Mouse (Mus musculus) forebrain, embryonic 13.5 days (tissue): ENCODE results near the gene Neurod1. TPM values are rescaled to one million over a fixed set of nuclear protein-coding genes. Genes with fewer than 3 reads are reported as not detected.

Source experiments
- ATAC-seq: fragments of 200-750 bp; cut with Nextera tagmentation; 2 replicates; pipeline ENCODE4 v1.8.0; 2017
- H3K27ac ChIP-seq: fragments of 300-500 bp; sonication (generic); 2 replicates; pipeline ENCODE4 v1.5.1; 2015; ENCODE audit warnings: inconsistent platforms, mild to moderate bottlenecking, moderate library complexity
- H3K27me3 ChIP-seq: fragments of 300-500 bp; sonication (generic); 2 replicates; pipeline ENCODE4 v1.6.1; 2015; ENCODE audit warnings: mild to moderate bottlenecking, inconsistent platforms
- H3K36me3 ChIP-seq: fragments of 300-500 bp; sonication (generic); 2 replicates; pipeline ENCODE4 v1.6.1; 2015; ENCODE audit warnings: mild to moderate bottlenecking, inconsistent platforms; ENCODE audit not compliant: poor library complexity, severe bottlenecking
- H3K4me1 ChIP-seq: fragments of 300-500 bp; sonication (generic); 2 replicates; pipeline ENCODE4 v1.6.1; 2015; ENCODE audit warnings: inconsistent platforms
- H3K4me2 ChIP-seq: fragments of 300-500 bp; sonication (generic); 2 replicates; pipeline ENCODE4 v1.6.1; 2015; ENCODE audit warnings: inconsistent platforms, mild to moderate bottlenecking, moderate library complexity
- H3K4me3 ChIP-seq: fragments of 300-500 bp; sonication (generic); 2 replicates; pipeline ENCODE4 v1.5.1; 2015; ENCODE audit warnings: mild to moderate bottlenecking, inconsistent platforms
- H3K9ac ChIP-seq: fragments of 300-500 bp; sonication (generic); 2 replicates; pipeline ENCODE4 v1.6.1; 2015; ENCODE audit warnings: mild to moderate bottlenecking, inconsistent platforms
- H3K9me3 ChIP-seq: fragments of 300-500 bp; sonication (generic); replicated peaks from 2 replicates; pipeline ENCODE4 v1.6.1; 2016; ENCODE audit warnings: inconsistent platforms
- WGBS: fragments of 180-500 bp; shearing (Covaris S2); methylation state at CpG from one replicate; pipeline ENCODE4 v1.1.7; 2015; 5-methylcytosine and 5-hydroxymethylcytosine counted together
- polyA plus RNA-seq: library from polyadenylated mRNA; unstranded; fragments of >200 nt; fragmentation: Nextera tagmentation; extraction: Ambion mirVana; gene quantifications from 2 replicates; pipeline ENCODE4 v1.2.1, GENCODE M21; 2015

Gene Neurod1
- 48.8 and 52.5 TPM in 2 replicates for polyA plus RNA-seq

- Histone ChIP-seq H3K9ac (peak within 1 kb of the TSS; percentile 67), H3K27me3 (peaks cover 76% of the 10 kb centered on the region), H3K9me3 (no peaks in the 10 kb centered on the region), H3K27ac (peak within 1 kb of the TSS; percentile 80), H3K4me2 (peak within 1 kb of the TSS; percentile 71), H3K36me3 (no peaks in the 10 kb centered on the region), H3K4me1 (peaks cover 52% of the 10 kb centered on the region), H3K4me3 (peak within 1 kb of the TSS; percentile 48)
- WGBS, result under 1% methylated on average over 42 of the region's 42 CpGs
- ATAC-seq, result peak; percentile 89
Observed at GRCm38 (mm10) chr2:79456575-79457349, at the start of gene Neurod1, which contains the start of gene Cerkl. Neurod1 (minus strand) TSS chr2:79456751. Cerkl (minus strand) TSS chr2:79456785.

DNA sequence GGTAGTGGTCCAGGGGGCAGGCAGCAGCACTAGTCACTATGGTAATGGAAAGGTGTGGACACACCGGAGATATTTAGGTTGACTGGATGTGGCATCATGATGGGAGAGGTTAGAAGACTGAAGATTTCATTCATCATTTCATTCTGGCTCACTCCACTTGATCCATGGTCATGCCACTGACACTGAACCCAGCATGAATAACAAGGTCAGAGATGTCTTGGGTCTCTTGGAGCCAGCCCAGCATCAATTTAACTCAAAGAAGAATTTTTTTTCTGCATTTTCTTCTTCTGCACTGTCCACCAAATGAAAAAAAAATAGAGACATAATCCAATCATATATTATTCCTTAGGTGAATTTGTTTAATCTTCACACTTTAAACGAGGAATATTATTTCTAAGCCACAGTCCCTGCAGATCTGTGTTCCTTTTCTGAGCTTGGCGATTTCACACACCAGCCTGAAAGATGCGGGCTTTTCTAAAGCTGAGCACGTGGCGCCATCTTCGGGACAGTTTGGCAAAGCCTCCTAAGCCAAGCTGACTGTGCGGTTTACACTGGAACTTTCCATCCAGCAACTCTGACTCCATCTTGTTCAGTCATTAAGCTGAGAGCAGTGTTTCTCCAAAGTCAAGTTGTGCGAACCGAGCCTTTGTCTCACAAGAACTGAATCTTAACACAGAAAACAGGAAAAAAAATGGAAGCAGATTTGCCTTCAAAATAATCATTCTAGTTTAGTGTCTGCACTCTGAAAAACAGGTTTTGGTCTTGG lies 42.6 kb upstream of the Neurod1 start:
- Histone ChIP-seq H3K4me1 (no peaks in the 10 kb centered on the region), H3K9ac (no peak overlapping the region; the same call in 1 of the 2 replicates), H3K27me3 (no peaks in the 10 kb centered on the region), H3K9me3 (no peaks in the 10 kb centered on the region), H3K27ac (no peak overlapping the region), H3K36me3 (no peaks in the 10 kb centered on the region), H3K4me3 (no peak overlapping the region), H3K4me2 (no peak overlapping the region)
- WGBS, result 23% methylated on average over 10 of the region's 10 CpGs
- ATAC-seq, result peak; percentile 94

- H3K9me3 ChIP-seq, result no peaks in the 10 kb centered on the region
- no peak overlapping the region for H3K9ac ChIP-seq
- H3K27ac ChIP-seq, result no peak overlapping the region
- no peaks in the 10 kb centered on the region for H3K4me1 ChIP-seq
- WGBS, result 68% methylated on average over 3 of the region's 3 CpGs
- no peak overlapping the region for H3K4me2 ChIP-seq
- H3K36me3 ChIP-seq, result no peaks in the 10 kb centered on the region
- no peak for ATAC-seq
- H3K27me3 ChIP-seq, result no peaks in the 10 kb centered on the region
- no peak overlapping the region for H3K4me3 ChIP-seq
Observed at GRCm38 (mm10) chr2:79485127-79485526, 28.6 kb upstream of the Neurod1 start.

DNA sequence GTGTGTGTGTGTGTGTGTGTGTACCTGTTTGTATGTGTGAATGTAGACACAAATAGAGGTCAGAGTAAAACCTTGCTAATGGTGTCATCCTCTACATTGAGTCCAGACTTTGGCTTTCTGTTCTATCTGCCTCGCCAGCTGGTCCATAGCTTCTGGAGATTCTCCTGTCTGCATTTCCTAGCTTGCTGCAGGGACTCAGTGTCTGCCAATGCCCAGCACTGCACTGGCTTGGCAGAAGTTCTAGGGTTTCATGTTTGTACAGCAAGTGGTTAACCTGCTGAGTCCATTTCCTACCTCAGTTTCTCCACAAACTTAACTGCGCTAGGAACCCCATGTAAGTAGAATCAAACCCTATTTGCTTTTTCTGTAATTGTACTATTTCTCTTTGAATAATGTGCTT lies 26.0 kb upstream of the Neurod1 start:
- H3K4me1 ChIP-seq, result no peaks in the 10 kb centered on the region
- no peak overlapping the region for H3K9ac ChIP-seq
- WGBS, result 97% methylated on average over 2 of the region's 2 CpGs

DNA sequence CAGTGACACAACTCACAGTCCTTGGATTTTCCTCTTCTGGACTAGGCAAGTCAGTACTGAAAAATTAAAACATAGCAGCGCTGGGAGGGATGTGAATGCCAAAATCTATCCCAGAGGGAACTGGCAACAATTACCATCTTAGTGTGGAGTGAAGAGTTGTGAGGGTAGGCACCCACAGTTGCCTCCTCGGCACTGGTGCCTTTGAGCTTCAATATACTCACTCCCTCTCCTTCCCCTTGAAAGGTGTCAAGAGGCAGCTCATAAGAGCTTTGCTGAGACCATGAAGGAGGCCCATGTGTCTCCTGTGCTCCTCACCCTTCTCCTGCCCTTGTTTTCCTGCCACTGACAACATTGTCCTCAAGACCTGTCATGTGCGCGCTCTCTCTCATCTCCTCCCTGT lies 5.9 kb upstream of the Neurod1 start:
- H3K4me2 ChIP-seq, result no peak overlapping the region
- peaks cover 59% of the 10 kb centered on the region for H3K27me3 ChIP-seq
- H3K36me3 ChIP-seq, result no peaks in the 10 kb centered on the region
- no peak overlapping the region for H3K4me3 ChIP-seq
- ATAC-seq, result no peak
- H3K4me1 ChIP-seq, result peaks cover 26% of the 10 kb centered on the region
- WGBS, result 82% methylated on average over 4 of the region's 4 CpGs
- H3K27ac ChIP-seq, result no peak overlapping the region
- H3K9me3 ChIP-seq, result no peaks in the 10 kb centered on the region
- no peak overlapping the region for H3K9ac ChIP-seq

More for the DNA sequence above, 26.0 kb upstream of the Neurod1 start:
- Histone ChIP-seq H3K27me3 (no peaks in the 10 kb centered on the region), H3K27ac (no peak overlapping the region), H3K9me3 (no peaks in the 10 kb centered on the region), H3K4me3 (no peak overlapping the region), H3K4me2 (no peak overlapping the region), H3K36me3 (no peaks in the 10 kb centered on the region)
- ATAC-seq, result no peak

DNA sequence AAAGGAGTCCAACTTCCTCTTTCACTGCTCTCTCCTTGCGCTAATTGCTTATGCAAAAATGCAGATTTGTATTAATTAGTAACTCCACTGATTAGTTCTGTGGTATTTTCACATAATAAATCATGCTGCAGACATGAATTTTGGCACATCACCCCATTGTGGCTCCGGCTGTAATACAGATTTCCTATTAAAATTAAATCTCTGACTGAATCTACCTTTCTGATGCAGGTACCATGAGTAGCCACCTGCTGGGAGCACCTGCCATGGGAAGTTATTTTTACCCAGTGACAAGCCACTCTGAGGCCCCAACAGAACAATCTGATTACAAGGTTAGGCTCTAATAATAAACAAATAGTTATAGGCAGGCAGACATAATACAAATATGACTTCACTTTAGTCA lies 5.3 kb upstream of the Neurod1 start:
- peaks cover 32% of the 10 kb centered on the region for H3K4me1 ChIP-seq
- H3K27me3 ChIP-seq, result peaks cover 64% of the 10 kb centered on the region
- no peak overlapping the region for H3K4me3 ChIP-seq
- no peak overlapping the region for H3K27ac ChIP-seq
- 53% methylated on average over 2 of the region's 2 CpGs for WGBS
- no peak for ATAC-seq
- H3K36me3 ChIP-seq, result no peaks in the 10 kb centered on the region
- no peak overlapping the region for H3K4me2 ChIP-seq
- no peaks in the 10 kb centered on the region for H3K9me3 ChIP-seq
- no peak overlapping the region for H3K9ac ChIP-seq

GRCm38 (mm10) chr2:79460586-79460985 lies 4.0 kb upstream of the Neurod1 start:
- Histone ChIP-seq H3K27me3 (peaks cover 74% of the 10 kb centered on the region), H3K27ac (peak overlapping the region; percentile 88)
- ATAC-seq, result no peak

GRCm38 (mm10) chr2:79460107-79460506 lies 3.6 kb upstream of the Neurod1 start:
- peak; percentile 25; the same call in 1 of the 2 replicates for ATAC-seq
- Histone ChIP-seq H3K27ac (peak overlapping the region; percentile 88), H3K4me1 (peaks cover 44% of the 10 kb centered on the region), H3K4me3 (peak overlapping the region; percentile 23; the same call in 1 of the 2 replicates), H3K4me2 (peak overlapping the region; percentile 55), H3K36me3 (no peaks in the 10 kb centered on the region), H3K9ac (no peak overlapping the region; the same call in 1 of the 2 replicates), H3K27me3 (peaks cover 79% of the 10 kb centered on the region), H3K9me3 (no peaks in the 10 kb centered on the region)
- WGBS, result 4% methylated on average over 14 of the region's 14 CpGs

More at GRCm38 (mm10) chr2:79460586-79460985, 4.0 kb upstream of the Neurod1 start:
- no peak overlapping the region for H3K4me3 ChIP-seq
- H3K9me3 ChIP-seq, result no peaks in the 10 kb centered on the region
- peaks cover 41% of the 10 kb centered on the region for H3K4me1 ChIP-seq
- WGBS, result 2% methylated on average over 2 of the region's 2 CpGs
- no peak overlapping the region for H3K9ac ChIP-seq
- no peak overlapping the region for H3K4me2 ChIP-seq
- H3K36me3 ChIP-seq, result no peaks in the 10 kb centered on the region

DNA sequence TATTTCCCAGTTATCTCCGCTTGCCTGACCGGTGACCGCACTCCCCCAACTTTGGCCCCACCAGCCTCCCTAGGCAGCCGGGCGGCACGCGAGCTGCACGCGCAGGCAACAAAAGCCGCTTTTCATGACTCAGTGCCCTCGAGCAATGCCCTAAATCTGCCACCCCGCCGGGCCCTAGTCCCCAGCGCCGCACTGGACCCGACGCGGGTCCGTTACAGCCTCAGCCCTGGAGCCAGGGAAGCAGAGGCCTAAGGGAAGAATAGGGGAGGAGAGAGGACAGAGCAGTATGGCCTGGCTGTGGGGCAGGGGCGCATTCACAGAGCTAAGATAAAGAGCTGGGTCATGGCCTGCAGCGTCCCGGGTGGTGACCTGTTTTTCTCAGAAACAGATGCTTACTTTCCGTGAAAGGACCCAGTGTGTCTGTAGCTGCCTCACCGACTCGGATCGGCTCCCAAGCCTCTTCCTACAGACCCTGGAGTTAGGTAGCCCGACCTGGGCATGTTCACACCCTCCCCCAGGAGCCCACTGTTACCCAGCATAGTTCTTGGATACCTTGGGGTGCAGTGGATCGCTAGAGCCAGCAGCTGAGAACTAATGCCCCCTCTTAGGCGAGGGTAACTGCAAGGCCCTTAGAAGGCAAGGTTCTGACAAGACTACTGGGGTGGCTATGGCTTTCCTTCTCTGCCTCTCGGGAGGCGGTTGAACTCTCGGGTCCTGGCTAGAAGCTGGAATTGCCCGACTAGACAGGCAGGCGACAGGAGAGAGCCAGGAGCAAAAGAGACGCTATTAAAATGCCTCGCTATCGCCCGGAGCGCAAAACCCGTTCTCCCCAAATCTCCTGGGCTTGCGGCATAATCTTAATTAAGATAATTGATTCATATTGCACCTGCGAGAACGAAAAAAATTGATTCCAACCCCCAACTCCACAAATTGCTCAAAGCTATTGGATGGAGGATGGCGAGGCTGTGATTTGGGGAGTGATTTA lies 2.8 kb upstream of the Neurod1 start:
- Histone ChIP-seq H3K36me3 (no peaks in the 10 kb centered on the region), H3K4me3 (peak overlapping the region; percentile 23), H3K27ac (peak overlapping the region; percentile 88), H3K4me1 (peaks cover 47% of the 10 kb centered on the region), H3K4me2 (peak overlapping the region; percentile 55), H3K9me3 (no peaks in the 10 kb centered on the region), H3K27me3 (peaks cover 86% of the 10 kb centered on the region), H3K9ac (peak overlapping the region; percentile 51)
- no peak for ATAC-seq
- under 1% methylated on average over 44 of the region's 44 CpGs for WGBS

GRCm38 (mm10) chr2:79457932-79458331 lies 1.4 kb upstream of the Neurod1 start:
- Histone ChIP-seq H3K4me1 (peaks cover 55% of the 10 kb centered on the region), H3K27me3 (peaks cover 84% of the 10 kb centered on the region)

GRCm38 (mm10) chr2:79457434-79457833 lies 883 bp upstream of the Neurod1 start:
- no peak overlapping the region for H3K4me3 ChIP-seq
- 0 out of 2 replicates have a peak overlapping the region, but pooled peaks have one; percentile 3 for H3K27ac ChIP-seq
- H3K4me2 ChIP-seq, result 0 out of 2 replicates have a peak overlapping the region, but pooled peaks have one; percentile 71
- no peak overlapping the region for H3K9ac ChIP-seq
- no peaks in the 10 kb centered on the region for H3K36me3 ChIP-seq
- peaks cover 55% of the 10 kb centered on the region for H3K4me1 ChIP-seq
- H3K27me3 ChIP-seq, result peaks cover 80% of the 10 kb centered on the region
- 58% methylated on average over 3 of the region's 3 CpGs for WGBS
- no peak for ATAC-seq
- H3K9me3 ChIP-seq, result no peaks in the 10 kb centered on the region

More at GRCm38 (mm10) chr2:79457932-79458331, 1.4 kb upstream of the Neurod1 start:
- Histone ChIP-seq H3K36me3 (no peaks in the 10 kb centered on the region), H3K9ac (no peak overlapping the region), H3K27ac (no peak overlapping the region), H3K4me2 (no peak overlapping the region), H3K4me3 (no peak overlapping the region), H3K9me3 (no peaks in the 10 kb centered on the region)
- no peak for ATAC-seq
- 12% methylated on average over 3 of the region's 3 CpGs for WGBS
